Mouse (Mus musculus): Measurements from ENCODE around the gene Lhx9.

The Lhx9 gene

GRCm38 (mm10) chr1:138848511-138849109, at the start of gene Lhx9:
Gene Lhx9, minus strand, starts transcription at chr1:138848577.
- DNase-seq: no peak

GRCm38 (mm10) chr1:138896088-138896487, 47.7 kb upstream of the Lhx9 start:
- no peak for DNase-seq

- DNase-seq: no peak
These were observed 29.3 kb upstream of the Lhx9 start for GRCm38 (mm10) chr1:138877470-138878254.

- no peak for DNase-seq
These were observed 28.1 kb upstream of the Lhx9 start for GRCm38 (mm10) chr1:138876371-138877045.

GRCm38 (mm10) chr1:138856101-138856950, 7.9 kb upstream of the Lhx9 start, which contains the start of gene 2310009B15Rik:
Gene 2310009B15Rik, minus strand, starts transcription at chr1:138856852.
- peak; percentile 88 for DNase-seq

- no peak for DNase-seq
These were observed 2.4 kb upstream of the Lhx9 start for GRCm38 (mm10) chr1:138850823-138851222.

- no peak for DNase-seq
These were observed 1.8 kb upstream of the Lhx9 start for GRCm38 (mm10) chr1:138850161-138850539.

GRCm38 (mm10) chr1:138849531-138850160, 1.3 kb upstream of the Lhx9 start:
- DNase-seq: no peak

- no peak for DNase-seq
These were observed 351 bp downstream of the Lhx9 start for GRCm38 (mm10) chr1:138848026-138848425.

GRCm38 (mm10) chr1:138847146-138847545, 1.2 kb downstream of the Lhx9 start:
- DNase-seq: no peak

GRCm38 (mm10) chr1:138846581-138846980, 1.8 kb downstream of the Lhx9 start:
- DNase-seq: no peak

GRCm38 (mm10) chr1:138846131-138846530, 2.2 kb downstream of the Lhx9 start:
- no peak for DNase-seq

GRCm38 (mm10) chr1:138845481-138845880, 2.9 kb downstream of the Lhx9 start:
- no peak for DNase-seq

GRCm38 (mm10) chr1:138844166-138844565, 4.2 kb downstream of the Lhx9 start:
- DNase-seq: no peak

- DNase-seq: no peak
These were observed 4.9 kb downstream of the Lhx9 start for GRCm38 (mm10) chr1:138843361-138844091.

- no peak for DNase-seq
These were observed 5.6 kb downstream of the Lhx9 start for GRCm38 (mm10) chr1:138842756-138843155.

GRCm38 (mm10) chr1:138842315-138842714, 6.1 kb downstream of the Lhx9 start:
- DNase-seq: no peak

GRCm38 (mm10) chr1:138841306-138842095, 6.9 kb downstream of the Lhx9 start:
- no peak for DNase-seq

GRCm38 (mm10) chr1:138840440-138841305, 7.7 kb downstream of the Lhx9 start:
- DNase-seq: no peak
